Mouse (Mus musculus) spleen, adult 2 months (tissue): ENCODE data around the gene Prph.

Experiments used
- CTCF ChIP-seq: fragments of 200-500 bp; IDR thresholded peaks from 2 replicates; pipeline ENCODE4 v1.5.1; 2011; ENCODE audit warnings: mild to moderate bottlenecking, inconsistent platforms; ENCODE audit not compliant: insufficient read depth, insufficient read length, insufficient replicate concordance; ENCODE audit errors: extremely low read depth
- POLR2A ChIP-seq: fragments of 200-500 bp; IDR thresholded peaks from 2 replicates; pipeline ENCODE4 v1.6.1; 2011; ENCODE audit warnings: low read depth, low read length, inconsistent platforms

DNA sequence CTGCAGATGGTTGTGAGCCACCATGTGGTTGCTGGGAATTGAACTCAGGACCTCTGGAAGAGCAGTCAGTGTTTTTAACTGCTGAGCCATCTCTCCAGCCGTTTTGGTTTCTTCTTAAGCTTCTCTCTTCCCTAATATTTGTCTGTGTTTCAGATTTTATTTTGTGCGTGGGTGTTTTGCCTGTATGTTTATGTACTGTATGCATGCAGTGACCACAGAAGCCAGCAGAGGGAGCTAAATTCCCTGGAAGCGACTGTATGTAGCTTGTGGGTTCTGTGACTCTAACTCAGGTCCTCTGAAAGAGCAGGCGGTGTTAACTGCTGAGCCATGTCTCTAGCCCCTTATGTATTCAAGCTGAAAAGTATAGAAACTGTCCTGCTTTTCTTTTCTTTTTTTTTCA lies 28.7 kb upstream of the Prph start:
- TF ChIP-seq CTCF = no peak
- TF ChIP-seq POLR2A = no peak
